Mouse (Mus musculus): ENCODE results near the gene Ppp1r15a. TPM values are rescaled to one million over a fixed set of nuclear protein-coding genes. Genes with fewer than 3 reads are reported as not detected.

The Ppp1r15a gene
- polyA plus RNA-seq, 1 experiment from 2014 or later: 61.6 TPM

DNA sequence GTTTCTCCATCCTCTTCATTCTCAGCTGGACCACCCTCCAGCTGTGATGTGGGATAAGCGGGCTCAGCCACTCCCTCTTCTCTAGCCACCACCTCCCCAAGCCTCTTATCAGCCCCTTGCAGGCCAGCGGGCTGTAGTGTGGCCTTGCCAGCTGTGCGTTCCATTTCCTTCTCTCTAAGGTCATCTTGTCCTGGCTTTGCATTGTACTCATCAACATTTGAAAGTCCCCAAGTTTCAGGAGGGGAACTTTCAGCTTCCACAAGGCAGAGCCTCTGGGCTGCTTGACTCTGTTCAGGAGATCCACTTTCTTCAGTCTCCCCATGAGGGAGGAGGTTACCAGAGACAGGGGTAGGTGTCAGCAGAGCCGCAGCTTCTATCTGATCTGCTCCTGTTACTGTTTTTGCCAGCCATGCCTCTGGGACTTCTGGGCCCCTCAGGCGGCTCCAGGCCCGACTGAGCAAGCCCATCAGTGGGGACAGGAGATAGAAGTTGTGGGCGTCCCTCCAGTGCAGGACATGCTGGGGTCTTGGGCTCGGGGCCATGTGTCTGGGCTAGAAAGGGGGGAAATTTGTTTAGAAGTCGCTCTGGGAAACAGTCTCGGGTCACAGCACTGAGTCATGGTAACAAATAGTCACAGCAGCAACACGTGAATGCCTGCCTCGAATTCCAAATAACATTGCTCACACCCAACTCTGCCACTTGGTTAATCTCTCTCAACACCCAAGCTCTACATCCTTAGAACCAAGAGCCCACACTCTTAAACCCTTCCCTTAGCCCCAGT lies 1.0 kb downstream of the Ppp1r15a start:
- DNase-seq (ENCODE audit: low spot score): peak; percentile 78
- H3K4me1 ChIP-seq (replicated peaks; ENCODE audit: control insufficient read depth, insufficient read depth, low read length): peaks cover 40% of the 10 kb centered on the region
- peak overlapping the region; percentile 97 for H3K9ac ChIP-seq (ENCODE audit: low read depth, low read length)
- 6% methylated on average over 12 of the region's 12 CpGs for WGBS
- peaks cover 9% of the 10 kb centered on the region; the same call in 1 of the 2 replicates for H3K36me3 ChIP-seq (ENCODE audit: control insufficient read depth, insufficient read depth, low read length)
- H3K9me3 ChIP-seq (ENCODE audit: control insufficient read depth, low read length): no peaks in the 10 kb centered on the region
- peak overlapping the region; percentile 87 for H3K4me3 ChIP-seq (ENCODE audit: low read depth, low read length)
- peak; percentile 87 for ATAC-seq (replicated peaks; ENCODE audit: low FRiP score)
- H3K27me3 ChIP-seq (replicated peaks; ENCODE audit: control insufficient read depth, insufficient read depth, low read length): no peaks in the 10 kb centered on the region
- peak overlapping the region; percentile 99 for H3K27ac ChIP-seq (ENCODE audit: low read depth, low read length)
- peak overlapping the region; percentile 80 for H3K4me2 ChIP-seq

DNA sequence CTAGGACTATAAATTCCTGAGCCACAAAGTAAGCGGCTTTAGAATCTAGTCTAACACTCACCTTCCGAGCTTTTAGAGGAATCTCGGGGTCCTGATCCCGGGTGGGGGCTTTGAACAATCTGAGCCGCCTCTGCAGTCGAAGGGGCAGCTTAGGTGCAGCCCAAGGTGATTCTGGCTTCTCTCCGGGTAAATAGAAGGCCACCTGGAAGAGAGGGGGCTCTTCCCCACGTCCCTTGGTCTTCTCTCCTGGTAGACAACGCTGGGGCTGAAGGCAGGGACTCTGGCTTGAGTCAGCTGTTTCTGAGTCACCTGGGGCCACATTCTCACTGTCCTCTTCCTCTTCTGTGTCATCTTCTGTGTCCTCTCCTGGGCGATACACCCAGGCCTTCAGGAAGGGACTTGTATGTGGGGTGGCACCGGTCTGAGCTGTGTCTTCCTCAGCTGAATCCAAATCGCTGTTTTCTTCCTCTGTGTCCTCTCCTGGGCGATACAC lies 2.3 kb downstream of the Ppp1r15a start:
- Histone ChIP-seq H3K27me3 (replicated peaks; ENCODE audit: control insufficient read depth, insufficient read depth, low read length) (no peaks in the 10 kb centered on the region), H3K27ac (ENCODE audit: low read depth, low read length) (peak overlapping the region; percentile 68), H3K36me3 (ENCODE audit: control insufficient read depth, insufficient read depth, low read length) (peaks cover 9% of the 10 kb centered on the region; the same call in 1 of the 2 replicates), H3K4me2 (peak overlapping the region; percentile 80), H3K4me1 (replicated peaks; ENCODE audit: control insufficient read depth, insufficient read depth, low read length) (peaks cover 43% of the 10 kb centered on the region), H3K9me3 (ENCODE audit: control insufficient read depth, low read length) (no peaks in the 10 kb centered on the region), H3K4me3 (ENCODE audit: low read depth, low read length) (peak overlapping the region; percentile 87), H3K9ac (ENCODE audit: low read depth, low read length) (peak overlapping the region; percentile 76)
- no peak for ATAC-seq (replicated peaks; ENCODE audit: low FRiP score)
- peak; percentile 29 for DNase-seq (ENCODE audit: low spot score)
- WGBS: 62% methylated on average over 13 of the region's 13 CpGs

DNA sequence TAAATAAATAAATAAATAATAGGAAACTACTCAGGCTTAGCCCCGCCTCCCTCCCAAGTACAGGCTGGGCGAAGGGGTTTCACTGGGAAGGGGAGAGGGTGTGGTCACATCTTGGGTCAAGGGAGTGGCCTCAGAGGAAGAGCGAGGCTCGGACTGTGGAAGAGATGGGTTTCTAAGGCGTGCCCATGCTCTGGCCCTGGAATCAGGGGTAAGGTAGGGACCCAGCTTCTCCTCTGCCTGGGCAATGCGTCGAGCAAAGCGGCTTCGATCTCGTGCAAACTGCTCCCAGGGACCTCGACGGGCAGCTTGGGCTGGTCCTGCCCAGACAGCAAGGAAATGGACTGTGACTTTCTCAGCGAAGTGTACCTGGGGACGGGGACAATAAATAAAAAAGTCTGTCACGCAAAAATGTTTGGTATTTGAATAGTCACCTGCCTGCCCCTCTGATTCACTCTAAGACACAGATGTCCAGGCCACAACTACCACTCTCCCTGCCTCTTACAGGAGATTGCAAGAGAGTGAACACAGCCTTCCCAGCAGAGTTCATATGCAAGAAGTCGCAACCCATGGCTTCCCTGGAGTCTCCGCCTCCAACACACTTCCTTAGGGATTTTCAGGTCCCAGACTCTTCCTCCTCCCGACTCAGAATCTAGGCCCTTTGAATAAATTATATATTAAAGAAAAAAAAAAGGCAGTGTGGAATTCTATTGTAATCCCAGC lies 3.0 kb downstream of the Ppp1r15a start:
- DNase-seq (ENCODE audit: low spot score) (peak; percentile 36), ATAC-seq (replicated peaks; ENCODE audit: low FRiP score) (no peak)
- H3K9ac ChIP-seq (ENCODE audit: low read depth, low read length): peak overlapping the region; percentile 76
- peaks cover 9% of the 10 kb centered on the region; the same call in 1 of the 2 replicates for H3K36me3 ChIP-seq (ENCODE audit: control insufficient read depth, insufficient read depth, low read length)
- peaks cover 43% of the 10 kb centered on the region for H3K4me1 ChIP-seq (replicated peaks; ENCODE audit: control insufficient read depth, insufficient read depth, low read length)
- H3K4me3 ChIP-seq (ENCODE audit: low read depth, low read length): peak overlapping the region; percentile 87
- no peaks in the 10 kb centered on the region for H3K27me3 ChIP-seq (replicated peaks; ENCODE audit: control insufficient read depth, insufficient read depth, low read length)
- 63% methylated on average over 18 of the region's 18 CpGs for WGBS
- H3K9me3 ChIP-seq (ENCODE audit: control insufficient read depth, low read length): no peaks in the 10 kb centered on the region
- H3K27ac ChIP-seq (ENCODE audit: low read depth, low read length): peak overlapping the region; percentile 68
- H3K4me2 ChIP-seq: peak overlapping the region; percentile 80

DNA sequence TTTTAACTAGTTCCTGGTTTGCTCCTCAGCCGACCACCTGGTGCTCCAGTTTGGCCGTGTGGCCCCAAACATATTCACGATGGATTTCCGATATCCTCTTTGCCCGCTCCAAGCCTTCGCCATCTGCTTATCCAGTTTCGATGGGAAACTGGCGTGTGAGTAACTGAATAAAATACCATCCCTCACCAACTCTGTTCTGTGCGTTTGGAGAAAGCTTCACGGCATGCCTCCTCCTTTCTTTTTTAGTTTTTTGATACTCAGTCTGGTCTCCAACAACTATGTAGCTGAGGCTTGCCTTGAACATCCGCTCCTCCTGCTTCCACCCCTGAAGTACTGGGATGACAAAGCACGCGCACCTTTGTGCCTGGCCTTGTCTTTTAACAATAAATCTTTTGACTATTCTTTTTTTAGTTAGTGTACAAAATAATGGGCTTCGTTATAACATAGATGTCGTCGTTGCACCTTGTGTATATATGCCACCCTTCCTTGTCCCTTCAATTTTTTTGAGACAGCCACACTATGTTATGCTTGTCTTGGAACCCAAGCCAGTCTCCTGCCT lies 3.8 kb downstream of the Ppp1r15a start:
- WGBS: 52% methylated on average over 16 of the region's 16 CpGs
- Histone ChIP-seq H3K4me1 (replicated peaks; ENCODE audit: control insufficient read depth, insufficient read depth, low read length) (peaks cover 43% of the 10 kb centered on the region), H3K4me2 (peak overlapping the region; percentile 80), H3K4me3 (ENCODE audit: low read depth, low read length) (peak overlapping the region; percentile 87), H3K9ac (ENCODE audit: low read depth, low read length) (peak overlapping the region; percentile 64), H3K36me3 (ENCODE audit: control insufficient read depth, insufficient read depth, low read length) (peaks cover 9% of the 10 kb centered on the region; the same call in 1 of the 2 replicates), H3K27me3 (replicated peaks; ENCODE audit: control insufficient read depth, insufficient read depth, low read length) (no peaks in the 10 kb centered on the region), H3K9me3 (ENCODE audit: control insufficient read depth, low read length) (no peaks in the 10 kb centered on the region), H3K27ac (ENCODE audit: low read depth, low read length) (peak overlapping the region; percentile 23; the same call in 1 of the 2 replicates)
- DNase-seq (ENCODE audit: low spot score) (no peak), ATAC-seq (replicated peaks; ENCODE audit: low FRiP score) (no peak)

DNA sequence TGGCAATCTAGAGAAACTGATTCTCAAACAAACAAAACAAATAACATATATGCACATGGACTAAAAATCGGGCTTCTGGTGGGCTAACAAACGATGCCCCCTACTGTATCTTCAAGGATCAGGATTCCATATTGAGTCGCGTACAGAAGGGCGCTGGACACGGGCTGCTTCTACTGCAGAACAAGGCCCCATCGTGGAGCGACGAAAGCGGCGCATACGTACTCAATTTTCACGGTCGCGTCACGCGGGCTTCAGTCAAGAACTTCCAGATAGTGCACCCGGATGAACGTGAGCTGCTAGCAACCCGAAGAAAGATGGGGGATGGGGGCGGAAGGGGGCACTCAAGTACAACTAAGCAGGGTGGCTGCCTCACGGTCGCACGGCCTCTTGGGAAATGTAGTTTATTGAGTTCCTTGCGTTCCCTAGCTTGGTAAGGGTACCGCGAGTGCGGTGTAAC lies 4.3 kb downstream of the Ppp1r15a start:
- H3K9me3 ChIP-seq (ENCODE audit: control insufficient read depth, low read length): no peaks in the 10 kb centered on the region
- H3K4me3 ChIP-seq (ENCODE audit: low read depth, low read length): peak overlapping the region; percentile 87

DNA sequence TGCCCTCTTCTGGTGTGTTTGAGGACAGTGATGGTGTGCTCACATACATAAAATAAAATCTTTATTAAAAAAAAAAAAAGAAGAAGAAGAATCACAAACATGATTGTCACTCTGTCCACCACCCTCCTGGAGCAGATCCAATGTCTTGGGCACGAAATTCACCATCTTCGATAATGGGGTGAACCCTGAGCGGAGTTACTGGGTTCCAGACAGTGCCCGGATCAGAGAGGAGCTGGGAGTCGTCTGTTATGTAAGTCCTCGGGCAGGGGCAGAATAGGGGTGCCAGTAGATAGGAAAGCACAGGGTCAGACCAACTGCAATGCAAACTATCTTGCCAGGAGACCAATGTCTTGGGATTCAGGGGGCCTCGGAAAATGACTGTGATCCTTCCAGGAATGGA lies 5.5 kb downstream of the Ppp1r15a start:
- no peaks in the 10 kb centered on the region for H3K27me3 ChIP-seq (replicated peaks; ENCODE audit: control insufficient read depth, insufficient read depth, low read length)
- H3K4me2 ChIP-seq: no peak overlapping the region; the same call in 1 of the 2 replicates
- no peak overlapping the region for H3K4me3 ChIP-seq (ENCODE audit: low read depth, low read length)
- H3K9ac ChIP-seq (ENCODE audit: low read depth, low read length): no peak overlapping the region
- ATAC-seq (replicated peaks; ENCODE audit: low FRiP score): no peak
- WGBS: 92% methylated on average over 7 of the region's 7 CpGs
- H3K27ac ChIP-seq (ENCODE audit: low read depth, low read length): no peak overlapping the region
- no peaks in the 10 kb centered on the region for H3K9me3 ChIP-seq (ENCODE audit: control insufficient read depth, low read length)
- H3K4me1 ChIP-seq (replicated peaks; ENCODE audit: control insufficient read depth, insufficient read depth, low read length): peaks cover 49% of the 10 kb centered on the region
- H3K36me3 ChIP-seq (ENCODE audit: control insufficient read depth, insufficient read depth, low read length): peaks cover 9% of the 10 kb centered on the region; the same call in 1 of the 2 replicates
- DNase-seq (ENCODE audit: low spot score): no peak

More for the DNA sequence above, 4.3 kb downstream of the Ppp1r15a start:
- DNase-seq (ENCODE audit: low spot score): peak; percentile 84
- H3K4me2 ChIP-seq: peak overlapping the region; percentile 80
- peaks cover 9% of the 10 kb centered on the region; the same call in 1 of the 2 replicates for H3K36me3 ChIP-seq (ENCODE audit: control insufficient read depth, insufficient read depth, low read length)
- WGBS: under 1% methylated on average over 28 of the region's 28 CpGs
- peaks cover 40% of the 10 kb centered on the region for H3K4me1 ChIP-seq (replicated peaks; ENCODE audit: control insufficient read depth, insufficient read depth, low read length)
- peak; percentile 38 for ATAC-seq (replicated peaks; ENCODE audit: low FRiP score)
- H3K27ac ChIP-seq (ENCODE audit: low read depth, low read length): peak overlapping the region; percentile 23
- H3K27me3 ChIP-seq (replicated peaks; ENCODE audit: control insufficient read depth, insufficient read depth, low read length): no peaks in the 10 kb centered on the region
- peak overlapping the region; percentile 64 for H3K9ac ChIP-seq (ENCODE audit: low read depth, low read length)

DNA sequence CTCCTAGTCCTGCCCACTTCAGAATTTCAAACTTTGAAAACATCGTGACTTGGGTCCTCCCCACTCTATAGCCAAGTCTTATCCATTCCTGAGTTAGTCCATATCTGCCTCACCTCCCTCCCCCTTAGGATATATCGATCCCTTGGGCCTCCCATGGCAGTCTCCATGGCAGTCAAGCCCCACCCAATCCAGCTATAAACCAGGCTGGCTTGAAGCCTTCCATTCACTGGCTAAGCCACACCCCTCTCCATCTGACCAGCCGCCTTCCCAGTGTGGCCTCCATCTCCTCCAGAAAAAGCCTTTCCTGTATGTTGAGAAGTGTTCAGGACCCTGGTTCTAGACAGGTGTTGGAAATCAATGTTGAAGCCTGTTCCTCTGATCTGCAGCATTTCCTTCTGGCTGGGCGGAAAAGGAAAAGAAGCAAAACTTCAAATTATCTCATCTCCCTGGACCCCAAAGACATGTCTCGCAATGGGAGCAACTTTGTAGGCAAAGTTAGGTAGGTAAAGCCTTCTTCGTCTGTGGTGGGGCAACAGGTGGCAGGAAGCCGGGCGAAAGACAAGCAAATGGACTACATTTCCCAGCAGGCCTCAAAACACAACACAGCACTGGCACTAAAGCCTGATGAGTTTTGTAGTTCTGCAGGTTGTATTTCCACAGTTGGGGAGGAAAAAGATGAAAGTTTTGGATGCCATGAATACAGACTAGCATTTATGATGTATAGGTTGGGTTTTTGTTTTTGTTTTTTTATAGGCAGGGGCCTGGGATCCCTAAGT lies 6.5 kb downstream of the Ppp1r15a start:
- Histone ChIP-seq H3K9ac (ENCODE audit: low read depth, low read length) (no peak overlapping the region), H3K9me3 (ENCODE audit: control insufficient read depth, low read length) (no peaks in the 10 kb centered on the region), H3K36me3 (ENCODE audit: control insufficient read depth, insufficient read depth, low read length) (peaks cover 9% of the 10 kb centered on the region; the same call in 1 of the 2 replicates), H3K4me3 (ENCODE audit: low read depth, low read length) (no peak overlapping the region), H3K4me2 (0 out of 2 replicates have a peak overlapping the region, but pooled peaks have one; percentile 2), H3K27me3 (replicated peaks; ENCODE audit: control insufficient read depth, insufficient read depth, low read length) (no peaks in the 10 kb centered on the region), H3K27ac (ENCODE audit: low read depth, low read length) (no peak overlapping the region), H3K4me1 (replicated peaks; ENCODE audit: control insufficient read depth, insufficient read depth, low read length) (peaks cover 53% of the 10 kb centered on the region)
- WGBS: 74% methylated on average over 8 of the region's 8 CpGs
- no peak for DNase-seq (ENCODE audit: low spot score)
- ATAC-seq (replicated peaks; ENCODE audit: low FRiP score): no peak

DNA sequence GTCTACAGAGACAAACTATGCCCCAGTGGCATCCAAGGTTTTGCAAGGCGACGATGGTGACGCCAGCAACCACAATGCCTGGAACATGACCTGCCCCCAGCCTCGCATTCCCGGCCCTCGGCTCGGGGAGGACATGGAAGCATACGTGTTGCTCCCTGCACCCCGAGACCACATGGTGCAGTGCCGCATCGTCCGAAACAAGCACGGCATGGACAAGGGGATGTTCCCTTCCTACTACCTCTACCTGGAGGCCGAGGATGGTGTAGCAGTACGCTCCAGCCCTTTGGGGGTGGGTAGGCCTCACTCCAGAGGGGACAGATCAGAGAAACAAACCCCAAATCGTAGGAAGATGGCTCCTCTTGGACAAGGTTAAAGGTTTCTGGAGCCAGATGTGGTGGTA lies 7.5 kb downstream of the Ppp1r15a start:
- no peaks in the 10 kb centered on the region for H3K9me3 ChIP-seq (ENCODE audit: control insufficient read depth, low read length)
- no peak overlapping the region for H3K9ac ChIP-seq (ENCODE audit: low read depth, low read length)
- H3K36me3 ChIP-seq (ENCODE audit: control insufficient read depth, insufficient read depth, low read length): peaks cover 4% of the 10 kb centered on the region; the same call in 1 of the 2 replicates
- DNase-seq (ENCODE audit: low spot score) (no peak), ATAC-seq (replicated peaks; ENCODE audit: low FRiP score) (no peak)
- H3K27me3 ChIP-seq (replicated peaks; ENCODE audit: control insufficient read depth, insufficient read depth, low read length): no peaks in the 10 kb centered on the region
- no peak overlapping the region for H3K4me3 ChIP-seq (ENCODE audit: low read depth, low read length)
- 94% methylated on average over 16 of the region's 16 CpGs for WGBS
- H3K4me2 ChIP-seq: no peak overlapping the region
- H3K4me1 ChIP-seq (replicated peaks; ENCODE audit: control insufficient read depth, insufficient read depth, low read length): peaks cover 48% of the 10 kb centered on the region
- H3K27ac ChIP-seq (ENCODE audit: low read depth, low read length): no peak overlapping the region
